Mouse (Mus musculus): ENCODE measurements around the gene Ltbp1.

Gene Ltbp1

DNA sequence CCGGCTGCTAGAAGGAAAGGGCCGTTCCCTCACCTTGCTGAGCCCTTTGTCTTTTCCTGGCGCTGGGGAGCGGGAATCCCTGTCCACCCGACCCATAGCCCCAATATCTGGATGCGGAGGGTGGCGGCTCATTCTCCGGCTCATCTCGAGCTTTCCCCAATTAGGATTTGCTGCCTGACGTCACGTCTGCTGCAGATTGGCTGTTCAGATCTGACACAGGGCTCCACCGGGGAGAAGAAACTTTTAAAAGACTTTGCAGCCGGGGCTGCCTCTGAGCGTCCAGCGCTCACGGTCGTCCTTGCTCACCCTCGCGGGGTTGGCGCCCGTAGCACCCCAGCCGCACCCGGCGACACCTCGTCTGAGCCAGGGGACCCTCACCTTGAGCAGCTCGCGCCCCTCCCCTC lies at the start of gene Ltbp1:
Gene Ltbp1 (plus strand): TSS at position 288 of the 404 bp plus-strand sequence.
- DNase-seq (ENCODE audit: low spot score): peak; percentile 72

DNA sequence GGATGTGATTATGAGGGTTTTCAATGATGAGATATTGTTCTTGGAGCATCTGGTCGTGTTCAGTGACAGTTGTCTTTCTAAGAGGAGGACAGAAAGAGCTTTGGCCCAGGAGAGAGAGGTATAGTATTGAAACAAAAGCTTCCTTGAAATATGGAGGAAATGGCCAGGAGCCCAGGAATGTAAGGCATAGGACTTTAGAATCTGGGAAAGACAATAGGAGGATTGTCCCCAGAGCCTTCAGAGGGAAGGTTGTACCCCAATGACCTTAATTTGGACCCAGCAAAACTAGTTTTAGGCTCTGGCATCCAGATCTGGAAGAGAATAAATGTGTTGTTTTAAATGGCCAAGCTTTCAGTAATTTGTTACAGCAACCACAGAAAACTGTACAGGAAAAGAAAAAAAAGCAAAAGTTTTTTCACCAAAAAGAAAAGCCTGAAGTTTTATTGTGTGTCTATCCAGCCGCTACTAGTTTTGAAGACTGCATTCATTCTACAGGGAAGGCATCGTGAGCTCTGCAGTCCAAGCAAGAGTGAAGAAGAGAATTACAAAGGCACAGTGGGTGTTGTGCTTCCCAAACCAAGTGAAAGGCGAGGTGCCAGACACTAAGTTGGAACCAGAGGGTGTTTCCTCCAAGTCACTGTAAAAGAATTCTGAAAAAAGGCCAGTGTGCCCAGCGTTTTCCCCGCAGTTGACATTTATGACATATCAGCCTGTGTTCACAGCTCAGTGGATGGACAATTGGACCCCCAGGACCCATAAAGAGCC lies 45.7 kb upstream of the Ltbp1 start:
- no peak for DNase-seq (ENCODE audit: low spot score)

DNA sequence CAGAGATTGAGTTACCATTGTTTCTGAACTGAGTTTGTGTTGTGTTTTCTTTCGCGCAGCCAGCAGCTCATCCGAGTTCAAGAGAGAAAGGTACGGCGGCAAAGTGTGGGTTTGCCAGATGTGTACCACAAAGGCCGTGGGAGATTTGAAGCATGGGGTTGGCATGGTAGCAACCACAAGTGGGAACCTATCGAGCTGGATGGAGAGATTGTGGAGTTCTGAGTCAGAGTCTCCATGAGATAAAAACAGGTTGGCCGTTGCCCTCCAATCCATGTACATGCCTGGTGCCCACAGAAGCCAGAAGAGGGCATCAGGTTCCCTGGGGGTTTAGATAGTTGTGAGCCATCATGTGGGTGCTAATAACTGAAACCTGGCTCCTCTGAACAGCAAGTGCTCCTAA lies 42.1 kb upstream of the Ltbp1 start:
- no peak for DNase-seq (ENCODE audit: low spot score)

DNA sequence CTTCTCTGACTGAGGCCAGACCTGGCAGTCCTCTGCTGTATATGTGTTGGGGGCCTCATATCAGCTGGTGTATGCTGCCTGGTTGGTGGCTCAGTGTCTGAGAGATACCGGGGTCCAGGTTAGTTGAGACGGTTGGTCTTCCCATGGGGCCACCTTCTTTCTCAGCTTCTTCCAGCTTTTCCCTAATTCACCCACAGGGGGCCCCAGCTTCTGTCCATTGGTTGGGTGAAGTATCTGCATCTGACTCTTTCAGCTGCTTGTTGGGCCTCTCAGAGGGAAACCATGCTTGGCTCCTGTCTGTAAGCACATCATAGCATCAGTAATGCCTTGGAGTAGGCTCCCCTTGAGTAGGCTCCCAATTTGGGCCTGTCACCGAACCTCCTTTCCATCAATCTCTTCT lies 41.5 kb upstream of the Ltbp1 start:
- no peak for DNase-seq (ENCODE audit: low spot score)

DNA sequence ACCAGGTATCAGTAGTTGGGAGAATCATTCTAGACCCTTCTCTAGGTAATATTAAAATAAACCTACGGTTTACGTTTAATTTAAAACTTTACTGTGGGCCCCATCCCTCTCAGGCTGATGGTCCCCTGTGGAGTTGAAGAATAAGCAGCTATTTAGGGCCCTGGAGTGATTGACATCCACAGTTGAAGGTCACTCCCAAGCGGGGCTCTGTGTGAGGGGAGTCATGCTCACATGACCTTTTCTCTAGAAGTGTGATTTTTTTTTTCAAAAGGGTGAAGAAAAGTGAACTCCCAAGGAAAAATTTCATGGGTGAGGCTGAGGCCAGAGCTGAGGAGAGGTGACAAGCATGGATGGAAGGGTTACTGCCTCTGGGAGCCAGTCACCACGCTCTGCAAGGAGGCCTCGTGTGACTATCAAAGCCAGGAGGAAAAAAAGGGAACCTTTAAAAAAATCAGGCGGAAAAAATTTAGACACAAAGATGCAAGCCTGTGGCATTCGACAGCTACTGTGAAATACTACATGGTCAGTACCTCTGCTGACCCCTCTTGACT lies 38.0 kb upstream of the Ltbp1 start:
- no peak for DNase-seq (ENCODE audit: low spot score)

DNA sequence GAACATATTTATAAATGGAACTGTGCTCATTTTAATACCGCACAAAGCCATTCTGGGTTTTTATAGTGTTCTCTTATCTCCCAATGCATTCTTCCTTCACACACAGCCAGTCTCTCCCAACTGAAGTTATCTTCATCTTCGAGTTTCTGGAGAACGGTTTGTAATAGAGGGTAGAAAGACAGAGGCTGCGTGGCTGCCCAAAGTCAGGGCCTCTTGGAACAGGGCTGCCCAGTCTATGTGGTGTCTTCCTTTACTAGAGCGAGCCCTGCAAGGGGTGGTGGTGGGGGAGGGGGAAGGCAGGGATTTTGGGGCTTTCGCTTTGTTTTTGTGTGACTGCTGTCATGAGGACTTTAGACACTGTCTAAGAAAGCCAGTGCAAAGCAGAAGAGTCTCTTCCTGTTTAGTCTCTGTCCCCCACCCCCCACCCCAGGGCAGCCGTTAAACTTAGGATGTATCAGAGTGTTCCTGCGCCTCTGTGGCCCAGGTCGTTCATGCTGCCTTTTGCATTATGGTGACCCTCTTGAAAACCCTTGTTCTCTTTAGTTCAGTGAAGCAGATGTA lies 37.1 kb upstream of the Ltbp1 start:
- DNase-seq (ENCODE audit: low spot score): no peak

DNA sequence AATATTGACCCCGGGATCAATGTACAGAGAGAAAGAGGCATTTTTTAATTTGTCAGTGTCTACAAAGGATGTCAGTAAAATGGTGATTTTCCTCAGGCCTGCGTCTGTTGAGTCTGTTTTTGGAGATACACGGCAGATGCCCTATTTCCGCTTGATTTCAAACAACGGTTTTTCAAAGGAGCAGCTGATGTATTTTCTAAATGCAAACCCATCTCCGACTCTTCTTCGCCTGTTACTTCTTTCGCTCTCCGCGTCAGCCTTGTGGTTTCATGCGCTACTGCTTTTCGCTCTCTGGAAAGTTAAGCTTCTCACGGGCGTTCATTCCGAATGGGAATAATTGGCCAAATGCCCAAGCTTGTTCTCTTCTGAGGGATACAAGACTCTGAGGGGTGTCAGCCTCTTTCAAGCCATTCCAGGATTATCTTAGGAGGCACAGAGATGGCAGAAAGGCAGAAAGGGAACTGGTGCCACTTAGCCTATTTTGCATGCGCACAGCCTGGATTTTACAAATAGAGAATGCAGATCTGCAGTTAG lies 36.6 kb upstream of the Ltbp1 start:
- no peak for DNase-seq (ENCODE audit: low spot score)

DNA sequence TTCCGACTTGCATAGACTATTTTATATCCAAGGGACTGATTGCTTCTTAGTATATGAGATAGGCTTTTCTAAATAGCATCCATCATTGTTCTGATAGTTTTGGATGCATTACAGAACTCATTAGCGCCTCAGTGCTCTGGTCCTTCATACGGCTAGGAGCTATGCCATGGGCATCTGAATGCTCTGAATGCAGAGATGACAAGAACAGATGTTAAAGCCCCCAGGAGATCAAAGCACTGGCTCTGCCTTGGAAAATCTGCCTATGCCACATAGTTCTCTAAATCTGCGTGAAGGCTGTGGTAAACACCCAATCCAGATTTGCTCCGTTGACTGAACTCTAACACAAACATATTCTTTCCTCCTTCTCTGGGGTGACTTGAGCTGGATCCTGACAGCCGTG lies 30.2 kb upstream of the Ltbp1 start:
- no peak for DNase-seq (ENCODE audit: low spot score)

DNA sequence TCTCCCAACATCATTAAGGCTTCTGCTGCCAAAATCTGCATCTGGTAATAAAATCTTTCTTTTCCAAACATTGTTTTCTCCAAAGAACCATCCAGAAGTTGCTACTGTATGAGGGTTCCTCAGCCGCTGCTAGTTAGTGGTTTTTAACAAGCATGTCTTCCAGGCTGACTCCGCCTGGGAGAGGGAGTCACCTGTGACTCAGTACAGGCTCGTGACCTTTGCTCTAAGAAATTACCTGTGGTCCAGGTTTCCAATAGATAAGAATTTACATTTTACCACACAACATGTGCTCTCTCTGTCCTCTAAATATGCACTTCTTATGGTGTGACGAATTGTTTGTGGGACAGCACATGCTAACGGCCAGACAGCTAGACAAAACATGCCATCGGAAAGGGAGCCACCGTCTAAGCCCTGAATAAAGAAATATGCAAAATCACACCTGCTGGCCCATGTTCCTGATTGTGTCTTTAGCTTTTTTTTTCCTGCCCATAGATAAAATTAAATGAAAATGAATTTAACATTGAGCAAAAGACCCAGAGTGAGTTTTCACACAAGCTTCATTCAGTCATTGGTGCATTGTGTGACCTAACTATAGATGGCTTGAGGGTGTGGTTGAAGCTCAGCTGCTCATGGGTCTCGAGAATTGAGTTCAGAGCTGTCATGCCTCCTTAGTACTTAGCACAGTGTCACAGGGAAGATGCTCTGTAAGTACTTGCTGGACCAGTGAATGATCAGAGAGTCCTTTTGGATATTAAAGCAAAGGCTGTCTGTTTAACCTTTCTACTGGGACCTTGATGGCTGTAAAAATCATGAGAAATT lies 29.0 kb upstream of the Ltbp1 start:
- DNase-seq (ENCODE audit: low spot score): no peak

DNA sequence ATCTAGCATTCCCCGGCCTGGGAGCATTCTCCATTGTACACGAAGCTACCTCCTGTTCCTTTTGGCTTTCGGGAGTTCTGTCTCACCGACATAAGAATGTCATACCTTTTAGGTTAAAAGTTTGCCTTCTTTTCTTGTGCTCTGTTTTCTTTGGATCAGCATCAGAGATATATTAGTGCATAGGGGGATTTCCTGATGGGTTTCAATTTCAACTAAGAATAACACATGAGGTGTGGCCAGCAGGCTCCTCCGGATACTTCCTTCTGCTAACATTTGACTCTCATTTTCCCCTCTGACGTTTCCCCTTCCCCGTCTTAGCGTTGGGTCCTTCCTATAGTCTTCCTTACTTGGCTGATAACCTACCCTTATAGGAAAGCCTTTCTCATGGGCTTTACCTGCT lies 25.6 kb upstream of the Ltbp1 start:
- DNase-seq (ENCODE audit: low spot score): no peak

DNA sequence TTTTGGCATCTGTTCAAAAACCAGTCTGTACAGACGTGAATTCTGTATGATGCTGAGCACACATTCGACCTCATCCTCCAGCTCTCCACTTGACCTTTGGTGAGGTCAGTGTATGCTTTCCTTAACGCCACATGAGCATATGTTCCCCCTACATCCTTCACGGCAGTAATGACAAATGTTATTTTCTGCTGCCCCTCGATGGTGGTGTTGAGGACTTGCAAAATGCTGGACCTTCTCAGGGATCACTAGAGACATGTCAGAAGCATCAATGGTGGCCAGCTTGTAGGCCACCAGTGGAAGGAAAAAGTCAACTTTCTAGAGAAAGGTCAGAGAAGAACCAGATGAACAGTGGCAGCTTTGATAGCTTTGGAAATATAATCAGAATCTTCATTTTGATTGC lies 23.7 kb upstream of the Ltbp1 start:
- no peak for DNase-seq (ENCODE audit: low spot score)

DNA sequence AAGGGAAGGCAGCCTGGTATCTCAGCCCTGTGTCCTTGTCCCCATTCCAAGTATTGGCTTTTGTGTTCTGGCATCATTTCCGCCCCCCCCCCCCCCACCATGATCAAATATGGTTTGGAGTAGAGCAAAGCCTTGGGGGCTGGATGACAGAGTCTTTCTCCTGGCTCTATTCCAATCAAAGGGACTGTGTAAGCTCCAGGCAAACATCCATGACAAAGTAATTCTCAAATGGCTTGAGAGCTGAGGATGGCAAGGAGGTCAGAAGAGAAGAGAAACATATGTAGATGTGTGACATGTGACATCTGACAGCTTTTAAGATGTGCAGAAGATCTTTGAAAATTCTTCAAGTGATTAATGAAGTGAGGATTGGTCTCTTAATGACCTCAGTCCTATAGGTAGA lies 22.5 kb upstream of the Ltbp1 start:
- DNase-seq (ENCODE audit: low spot score): no peak

DNA sequence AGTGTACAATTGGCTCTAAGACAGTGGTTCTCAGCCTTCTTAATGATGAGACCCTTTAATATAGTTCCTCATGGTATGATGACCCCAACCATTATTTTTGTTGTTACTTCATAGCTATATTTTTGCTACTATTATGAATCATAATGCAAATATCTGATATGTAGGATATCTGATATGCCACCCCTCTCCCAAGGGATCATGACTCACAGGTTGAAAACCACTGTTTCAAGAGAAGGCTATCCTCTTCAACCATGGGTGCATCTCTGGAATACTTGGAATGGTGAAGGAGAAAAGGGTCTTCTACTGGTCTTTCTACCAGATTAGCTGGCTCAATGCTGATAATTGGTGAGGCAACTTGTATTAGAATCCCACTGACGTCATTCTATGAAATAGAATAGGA lies 21.3 kb upstream of the Ltbp1 start:
- no peak for DNase-seq (ENCODE audit: low spot score)

DNA sequence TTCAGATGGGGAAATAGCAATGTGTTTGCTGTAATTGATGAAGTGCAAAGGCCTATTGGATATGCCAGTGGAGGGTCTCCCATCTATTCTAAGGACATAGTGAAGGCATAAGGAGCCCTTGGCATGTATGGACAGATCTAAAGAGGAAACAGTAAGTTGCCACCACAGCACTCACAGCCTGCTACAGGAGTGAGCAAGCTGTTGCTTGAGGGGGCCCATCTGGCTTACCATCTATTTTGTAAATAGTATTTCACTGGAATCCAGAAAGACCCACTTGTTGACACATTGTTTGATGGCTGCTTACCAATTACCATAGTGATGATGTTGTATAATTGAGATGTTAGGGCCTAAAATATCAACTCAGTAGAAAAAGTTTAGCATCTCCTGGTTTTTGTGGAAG lies 20.7 kb upstream of the Ltbp1 start:
- no peak for DNase-seq (ENCODE audit: low spot score)

DNA sequence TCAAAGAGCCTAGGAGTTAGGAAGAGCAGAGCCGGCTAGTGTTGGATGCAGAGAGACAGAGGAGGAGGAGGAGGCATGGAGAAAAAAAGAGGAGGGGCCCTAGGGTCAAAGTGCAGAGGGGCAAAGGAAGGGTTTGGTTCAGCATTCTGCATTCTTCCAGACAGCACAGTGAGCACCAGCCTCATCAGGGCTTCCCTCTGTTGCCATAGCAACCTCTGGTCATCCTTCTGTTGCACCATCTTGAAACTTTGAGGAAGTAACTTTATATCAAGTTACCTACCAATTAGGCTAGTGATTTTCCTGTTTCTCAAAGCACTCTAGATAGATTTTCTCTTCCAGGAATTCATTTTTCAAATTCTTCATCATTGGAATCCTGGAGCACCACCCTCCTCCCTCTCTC lies 18.3 kb upstream of the Ltbp1 start:
- DNase-seq (ENCODE audit: low spot score): no peak

DNA sequence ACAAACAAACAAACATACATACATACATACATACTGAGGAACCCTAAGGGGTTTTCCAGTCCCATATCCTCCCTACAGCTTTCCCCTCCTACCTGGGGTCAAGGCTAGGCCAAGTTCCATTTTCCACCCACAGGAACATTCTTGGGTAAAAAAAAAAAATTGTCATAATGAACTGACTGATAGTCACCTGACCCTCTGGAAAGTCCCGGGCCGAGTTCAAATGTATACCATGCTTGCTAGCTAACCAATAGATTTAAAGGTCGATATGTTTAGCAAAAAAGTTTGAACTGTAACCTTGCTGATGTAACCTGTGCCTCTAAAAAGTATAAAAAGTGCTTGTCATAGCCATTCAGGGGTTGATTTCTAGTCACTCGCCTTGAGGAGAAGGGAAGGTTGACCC lies 15.7 kb upstream of the Ltbp1 start:
- DNase-seq (ENCODE audit: low spot score): no peak

DNA sequence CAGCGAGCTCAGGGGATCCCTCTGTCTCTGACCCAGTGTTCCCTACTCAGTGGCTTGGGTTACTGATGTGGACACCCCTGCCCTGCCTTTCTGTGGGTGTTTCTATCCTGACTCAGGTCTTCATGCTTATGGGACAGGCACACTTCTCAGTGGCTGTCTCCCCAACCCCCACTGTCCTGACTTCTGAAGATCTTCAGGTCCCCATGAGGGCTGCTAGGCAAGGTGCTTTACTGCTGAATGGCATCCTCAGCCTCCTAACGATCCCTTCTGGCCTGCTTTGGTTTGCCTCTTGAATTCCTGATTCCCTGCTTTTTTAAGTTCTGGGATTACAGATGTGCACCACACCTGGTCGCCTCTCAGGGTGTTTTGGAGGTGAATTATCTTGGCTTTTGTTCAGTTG lies 14.8 kb upstream of the Ltbp1 start:
- no peak for DNase-seq (ENCODE audit: low spot score)

DNA sequence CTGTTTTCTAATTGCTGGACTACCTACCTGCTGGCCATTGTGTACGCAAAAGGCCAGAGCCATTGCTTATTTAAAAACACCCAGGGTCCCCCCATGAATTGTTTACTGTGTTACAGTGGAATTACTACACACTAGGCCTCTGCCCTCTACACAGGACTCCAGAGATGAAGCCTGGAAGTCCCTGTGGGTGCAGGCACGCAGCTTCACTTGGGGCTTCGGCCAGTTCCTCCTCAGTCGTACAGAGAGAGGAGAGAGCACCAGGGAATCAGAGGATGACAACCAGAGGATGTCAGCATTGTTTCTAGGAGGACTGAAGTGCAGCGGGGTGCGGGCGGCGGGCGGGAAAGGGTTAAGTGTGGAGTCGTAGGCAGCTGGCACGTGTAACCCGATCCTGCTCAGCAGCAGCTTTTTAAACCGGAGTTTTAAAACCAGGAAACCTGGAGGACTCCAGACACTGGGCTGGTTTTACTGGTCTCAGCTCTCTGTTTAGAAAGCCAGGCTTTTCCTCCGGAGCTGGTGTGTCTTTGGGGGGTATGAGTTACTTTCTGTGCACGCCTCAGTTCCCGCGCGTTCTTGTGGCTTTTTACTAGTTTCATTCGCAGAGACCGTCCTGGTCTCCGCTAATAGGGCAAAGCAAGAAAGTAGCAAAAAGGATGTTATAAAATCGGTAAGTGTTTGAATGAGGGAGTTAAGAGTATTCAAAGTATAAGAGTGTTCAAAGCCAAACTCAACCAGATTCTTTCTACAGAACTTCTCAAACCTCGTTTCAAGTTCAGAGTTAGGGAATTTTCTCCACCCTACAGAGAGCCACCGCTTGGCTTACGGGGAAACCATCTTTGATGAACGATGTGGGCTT lies 11.4 kb upstream of the Ltbp1 start:
- peak; percentile 72 for DNase-seq (ENCODE audit: low spot score)

DNA sequence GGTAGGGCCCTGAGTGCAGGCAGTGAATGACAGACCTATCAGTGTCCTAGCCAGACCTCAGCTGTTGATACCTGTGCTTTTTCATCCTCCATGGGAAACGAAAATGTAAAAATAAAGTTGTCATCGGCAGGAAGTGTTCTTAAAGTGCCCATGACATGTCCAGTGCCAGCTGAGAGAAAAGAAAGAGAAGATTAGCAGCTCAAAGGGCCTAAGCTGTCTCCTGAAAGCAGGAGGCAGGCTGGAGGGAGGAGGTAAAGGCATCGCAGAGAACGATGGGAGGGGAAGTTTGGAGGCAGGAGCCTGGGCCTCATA lies 10.8 kb upstream of the Ltbp1 start:
- DNase-seq (ENCODE audit: low spot score): peak; percentile 11

DNA sequence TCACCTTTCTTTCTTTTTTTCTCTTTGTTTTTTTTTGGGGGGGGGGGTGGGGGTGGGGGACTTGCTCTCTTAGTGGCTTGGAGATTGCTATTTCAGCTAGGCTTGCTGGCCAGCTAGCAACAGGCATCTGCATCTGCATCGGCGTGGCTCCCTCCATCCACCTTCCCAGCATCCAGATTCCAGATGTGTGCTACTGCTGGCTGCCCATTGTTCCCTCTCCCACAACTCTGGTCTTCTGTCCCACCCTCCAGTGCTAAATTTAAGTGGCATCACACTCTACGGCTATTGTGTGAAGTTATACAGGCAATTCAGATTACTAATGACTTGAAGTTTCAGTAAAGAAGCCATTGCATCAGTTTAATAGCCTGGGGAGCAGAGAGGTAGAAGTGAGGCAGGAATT lies 10.1 kb upstream of the Ltbp1 start:
- DNase-seq (ENCODE audit: low spot score): no peak

DNA sequence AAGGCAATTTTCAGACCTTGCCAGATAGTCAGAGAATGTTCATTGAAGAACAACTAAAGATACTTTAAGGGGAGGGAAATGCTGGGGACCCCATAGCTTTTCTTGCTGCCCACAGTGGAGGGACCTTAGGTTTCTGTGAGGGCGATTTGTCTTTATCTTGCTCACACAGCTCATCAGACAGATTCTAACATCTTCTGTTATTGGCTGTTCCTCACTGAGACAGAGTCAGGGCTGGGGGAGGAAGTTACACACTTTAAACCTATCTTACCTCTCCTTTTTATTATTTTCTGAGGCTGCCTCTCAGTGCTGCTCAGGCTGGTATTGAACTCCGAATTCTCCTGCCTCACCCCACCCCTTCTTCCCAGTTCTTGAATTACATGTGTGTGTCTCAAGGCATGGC lies 5.3 kb upstream of the Ltbp1 start:
- DNase-seq (ENCODE audit: low spot score): no peak

DNA sequence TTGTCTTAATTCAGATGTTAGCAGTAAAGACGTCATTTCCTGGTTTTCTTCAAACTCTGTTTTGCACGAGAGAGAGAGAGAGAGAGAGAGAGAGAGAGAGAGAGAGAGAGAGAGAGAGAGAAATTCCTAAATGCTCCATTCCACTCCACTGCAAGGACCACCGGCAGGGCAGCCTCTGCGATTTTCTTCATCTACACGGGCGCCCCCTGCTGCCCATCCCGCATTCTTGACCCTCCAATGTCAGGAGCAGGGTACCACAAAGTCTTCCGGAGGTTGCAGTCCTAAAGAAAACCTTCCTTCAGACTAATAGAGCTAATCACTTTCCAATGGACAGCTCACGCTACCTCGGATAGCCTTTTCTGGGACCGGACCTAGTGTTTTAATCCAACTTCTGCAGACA lies 548 bp upstream of the Ltbp1 start:
- DNase-seq (ENCODE audit: low spot score): peak; percentile 73

Data from yolk sac, embryonic 10.5 days (tissue).